Mouse (Mus musculus): ENCODE data around the gene Iqch.
"Not testable (repeated sequence)": the region's sequence is repeated elsewhere in the genome, so short reads cannot be mapped to it uniquely, and the experiment has no call there.

DNA sequence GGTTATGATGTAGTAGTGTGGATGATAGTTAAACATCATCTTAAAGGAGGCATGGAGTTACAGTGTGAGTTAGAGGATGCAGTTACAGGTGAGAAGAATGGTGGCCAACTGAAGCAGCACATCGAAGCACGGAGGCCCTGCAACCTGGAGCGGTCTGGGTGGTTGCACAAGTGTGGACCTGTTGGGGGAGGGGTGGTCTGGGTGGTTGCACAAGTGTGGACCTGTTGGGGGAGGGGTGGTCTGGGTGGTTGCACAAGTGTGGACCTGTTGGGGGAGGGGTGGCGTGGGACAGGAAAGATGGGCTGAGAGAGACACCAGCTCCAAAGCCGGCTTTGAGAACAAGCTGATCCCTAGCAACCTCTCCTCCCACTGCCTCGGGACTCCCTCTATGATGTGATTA lies 51.6 kb downstream of the Iqch start:
- TF ChIP-seq CTCF (IDR thresholded peaks at IDR 0.05; ENCODE audit: insufficient read depth, low read length); POLR2A (IDR thresholded peaks at IDR 0.05; ENCODE audit: borderline replicate concordance, extremely low read depth, low read depth, low read length): not testable (repeated sequence)

All from lung, adult 2 months (tissue).